Mouse (Mus musculus): ENCODE data around the gene Acp5. TPM values are rescaled to one million over a fixed set of nuclear protein-coding genes. Genes with fewer than 3 reads are reported as not detected.

Gene Acp5
- polyA plus RNA-seq, 1 experiment from 2014 or later, result 16.7 TPM

DNA sequence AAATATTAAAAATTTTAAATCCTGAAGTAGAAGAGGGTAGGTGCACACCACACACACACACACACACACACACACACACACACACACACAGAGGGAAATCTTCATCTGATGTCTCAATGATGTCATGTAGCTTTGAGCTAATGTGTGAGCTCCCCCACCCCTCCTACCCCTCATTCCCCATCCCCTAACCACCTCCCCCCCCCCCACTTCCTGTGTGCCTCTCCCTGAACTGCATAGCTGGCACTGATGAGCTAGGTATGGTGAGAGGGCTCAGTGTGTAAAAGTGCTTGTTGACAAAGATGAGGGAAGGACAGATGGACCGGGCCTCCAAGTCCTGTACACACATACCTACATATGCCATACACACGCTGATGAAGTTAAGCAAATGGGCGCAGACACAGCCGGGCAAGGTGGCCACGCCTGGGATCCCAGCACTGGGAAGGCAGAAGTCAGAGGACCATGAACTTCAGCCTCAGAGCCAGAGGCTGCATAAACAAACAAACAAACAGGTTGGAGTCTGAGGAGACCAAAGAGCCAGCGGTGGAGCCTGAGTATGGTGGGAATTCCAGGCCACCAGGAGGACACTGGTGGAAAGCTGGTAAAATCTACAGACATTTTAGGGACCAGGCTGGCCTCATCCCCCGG, 1.1 kb downstream of the Acp5 start:
- no peak overlapping the region for H3K27ac ChIP-seq
- H3K4me3 ChIP-seq, result no peak overlapping the region
- DNase-seq (ENCODE audit: low spot score), result no peak
- no peaks in the 10 kb centered on the region for H3K36me3 ChIP-seq
- WGBS, result 81% methylated on average over 7 of the region's 7 CpGs
- peaks cover 35% of the 10 kb centered on the region for H3K4me1 ChIP-seq
- H3K9me3 ChIP-seq (replicated peaks), result no peaks in the 10 kb centered on the region
- peaks cover 57% of the 10 kb centered on the region for H3K27me3 ChIP-seq (ENCODE audit: low read depth, poor library complexity, severe bottlenecking)

DNA sequence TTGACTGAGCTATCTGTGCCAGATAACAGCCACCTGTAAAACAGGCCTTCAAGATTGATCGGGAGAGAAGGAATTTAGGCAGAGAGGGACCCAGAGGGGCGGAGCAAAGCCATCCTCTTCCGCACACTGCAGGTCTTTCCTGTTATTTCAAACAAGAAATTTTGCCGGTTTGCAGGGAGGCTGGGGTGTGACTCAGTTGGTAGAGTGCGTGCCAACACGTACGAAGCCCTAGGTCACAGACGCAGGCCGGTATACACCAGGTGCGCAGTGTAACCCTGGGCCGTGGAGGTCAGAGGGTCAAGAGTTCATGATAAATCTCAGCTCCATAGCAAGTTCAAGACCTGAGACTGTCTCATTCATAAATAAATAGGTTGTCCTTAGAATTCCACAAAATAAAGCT, 3.3 kb downstream of the Acp5 start:
- peaks cover 28% of the 10 kb centered on the region for H3K4me1 ChIP-seq
- H3K27me3 ChIP-seq (ENCODE audit: low read depth, poor library complexity, severe bottlenecking), result peaks cover 49% of the 10 kb centered on the region
- no peaks in the 10 kb centered on the region for H3K9me3 ChIP-seq (replicated peaks)
- H3K4me3 ChIP-seq, result peak overlapping the region; percentile 48
- WGBS, result 37% methylated on average over 11 of the region's 11 CpGs
- DNase-seq (ENCODE audit: low spot score), result no peak
- H3K36me3 ChIP-seq, result no peaks in the 10 kb centered on the region
- no peak overlapping the region; the same call in 1 of the 2 replicates for H3K27ac ChIP-seq

DNA sequence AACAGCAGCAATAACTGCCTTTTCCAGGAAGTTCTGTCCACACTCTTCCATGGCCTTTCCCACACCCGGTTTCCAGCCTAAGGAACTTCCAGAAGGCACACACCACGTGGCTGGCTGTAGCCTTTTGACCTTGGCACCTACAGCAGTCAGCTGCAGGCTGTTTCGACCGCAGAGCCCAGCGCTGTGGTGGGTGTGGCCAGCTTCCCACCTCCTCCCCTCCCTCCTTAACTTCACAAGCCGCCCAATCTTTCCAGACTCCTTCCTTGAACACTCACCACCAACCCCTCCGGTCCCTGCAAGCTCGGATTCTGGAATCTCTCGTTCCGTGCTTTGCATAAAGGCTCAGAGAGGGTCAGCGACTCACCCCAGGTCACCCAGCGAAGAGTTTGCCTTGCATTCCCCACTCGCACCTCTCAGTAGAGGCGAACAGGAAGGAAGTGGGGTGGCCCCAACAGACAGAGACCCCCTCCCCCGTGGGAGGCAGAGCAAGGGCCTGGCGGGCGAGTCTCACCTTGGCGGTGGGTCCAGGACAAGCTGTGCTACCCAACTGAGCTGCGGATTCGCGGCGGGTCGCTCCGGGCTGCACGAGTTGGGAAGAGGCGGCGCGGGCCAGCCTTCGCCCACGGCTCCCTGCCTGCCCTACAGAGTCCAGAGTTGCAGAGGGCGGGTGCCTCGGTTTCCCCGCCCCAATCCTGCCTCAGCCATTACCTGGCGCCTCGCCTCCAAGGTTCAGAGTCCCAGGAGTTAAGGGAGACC, 4.1 kb downstream of the Acp5 start:
- Histone ChIP-seq H3K27me3 (ENCODE audit: low read depth, poor library complexity, severe bottlenecking) (peaks cover 42% of the 10 kb centered on the region), H3K9me3 (replicated peaks) (no peaks in the 10 kb centered on the region), H3K4me1 (peaks cover 21% of the 10 kb centered on the region), H3K27ac (peak overlapping the region; percentile 77), H3K4me3 (peak overlapping the region; percentile 48), H3K36me3 (no peaks in the 10 kb centered on the region)
- DNase-seq (ENCODE audit: low spot score), result peak; percentile 69
- WGBS, result 3% methylated on average over 35 of the region's 35 CpGs

DNA sequence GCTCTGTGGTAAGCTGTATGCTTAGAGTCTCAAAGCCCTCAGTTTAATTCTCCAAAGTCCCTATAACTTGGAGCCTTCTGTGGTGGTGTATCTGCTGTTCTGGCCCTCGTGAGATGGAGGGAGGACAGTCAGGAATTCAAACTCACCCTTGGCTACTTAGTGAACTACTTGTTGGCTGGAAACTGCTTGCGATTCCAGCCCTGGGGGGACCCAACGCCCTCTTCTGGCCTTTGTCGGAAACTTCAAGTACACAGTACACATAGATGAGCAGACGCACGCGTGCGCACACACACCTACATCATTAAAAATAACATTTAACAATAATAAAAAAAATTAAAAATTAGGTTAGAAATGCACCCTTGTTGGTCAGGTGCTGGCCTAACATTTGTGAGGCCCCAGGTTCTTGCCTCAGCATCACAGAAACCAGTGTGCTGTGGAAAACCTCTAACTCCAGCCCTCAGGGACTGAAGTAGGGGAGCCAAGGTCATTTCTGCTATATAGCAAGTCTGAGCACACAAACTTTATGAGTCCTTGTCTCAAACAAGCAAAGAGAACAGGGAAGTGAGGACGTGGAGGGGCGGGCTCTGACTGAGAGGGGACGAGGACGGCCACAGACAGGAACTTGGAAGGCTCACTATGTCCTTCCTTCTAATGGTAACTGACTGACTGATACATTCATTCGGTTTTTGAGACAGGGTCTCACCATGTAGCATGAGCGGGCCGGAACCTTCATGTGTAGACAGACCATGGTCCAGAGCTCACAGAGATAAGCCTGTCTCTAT, 10.1 kb downstream of the Acp5 start:
- DNase-seq (ENCODE audit: low spot score), result no peak
- Histone ChIP-seq H3K4me1 (peaks cover 2% of the 10 kb centered on the region; the same call in 1 of the 2 replicates), H3K9me3 (replicated peaks) (no peaks in the 10 kb centered on the region), H3K4me3 (no peak overlapping the region), H3K27me3 (ENCODE audit: low read depth, poor library complexity, severe bottlenecking) (peaks cover 6% of the 10 kb centered on the region; the same call in 1 of the 2 replicates), H3K27ac (no peak overlapping the region), H3K36me3 (no peaks in the 10 kb centered on the region)
- 89% methylated on average over 15 of the region's 15 CpGs for WGBS

DNA sequence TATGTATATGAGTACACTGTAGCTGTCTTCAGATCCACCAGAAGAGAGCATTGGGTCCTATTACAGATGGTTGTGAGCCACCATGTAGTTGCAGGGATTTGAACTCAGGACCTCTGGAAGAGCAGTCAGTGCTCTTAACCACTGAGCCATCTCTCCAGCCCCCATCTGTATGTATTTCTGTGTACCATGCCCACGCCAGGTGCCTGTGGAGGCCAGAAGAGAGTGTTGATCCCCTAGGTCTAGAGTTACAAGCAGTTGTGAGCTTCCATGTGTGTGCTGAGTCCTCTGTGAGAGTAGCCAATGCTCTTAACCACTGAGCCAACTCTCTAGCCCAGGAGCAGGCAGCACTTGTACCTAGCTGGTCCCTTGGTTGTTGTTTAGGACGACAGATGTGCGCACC, 11.3 kb downstream of the Acp5 start:
- no peak overlapping the region for H3K4me3 ChIP-seq
- H3K27ac ChIP-seq, result no peak overlapping the region
- H3K4me1 ChIP-seq, result no peaks in the 10 kb centered on the region
- no peaks in the 10 kb centered on the region for H3K36me3 ChIP-seq
- H3K9me3 ChIP-seq (replicated peaks), result no peaks in the 10 kb centered on the region
- no peaks in the 10 kb centered on the region for H3K27me3 ChIP-seq (ENCODE audit: low read depth, poor library complexity, severe bottlenecking)
- 87% methylated on average over 3 of the region's 3 CpGs for WGBS
- no peak for DNase-seq (ENCODE audit: low spot score)

DNA sequence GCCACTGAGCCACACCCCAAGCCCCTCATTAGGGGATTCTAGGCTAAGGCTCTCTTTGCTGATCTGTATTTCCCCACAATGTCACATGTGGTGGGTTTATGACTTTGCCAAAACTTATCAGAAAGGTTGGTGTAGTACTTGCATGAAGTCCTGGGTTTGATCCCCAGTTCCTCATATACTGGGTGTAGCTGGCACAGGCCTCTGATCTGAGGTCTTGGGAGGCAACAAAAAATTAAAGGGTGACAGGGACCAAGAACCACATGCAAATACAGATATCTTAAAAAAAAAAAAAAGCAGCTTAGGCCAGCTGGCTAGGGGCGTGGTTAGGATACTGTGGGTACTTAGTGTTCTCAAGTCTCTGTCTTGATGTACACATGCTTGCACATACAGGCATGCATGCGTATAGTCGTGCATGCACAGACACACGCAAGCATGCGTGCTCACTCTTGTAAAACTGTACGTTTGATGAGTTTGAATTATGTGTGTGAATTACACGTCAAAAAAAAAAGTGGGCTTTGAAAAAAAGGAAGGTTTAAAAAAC, 12.4 kb downstream of the Acp5 start:
- H3K27me3 ChIP-seq (ENCODE audit: low read depth, poor library complexity, severe bottlenecking), result no peaks in the 10 kb centered on the region

DNA sequence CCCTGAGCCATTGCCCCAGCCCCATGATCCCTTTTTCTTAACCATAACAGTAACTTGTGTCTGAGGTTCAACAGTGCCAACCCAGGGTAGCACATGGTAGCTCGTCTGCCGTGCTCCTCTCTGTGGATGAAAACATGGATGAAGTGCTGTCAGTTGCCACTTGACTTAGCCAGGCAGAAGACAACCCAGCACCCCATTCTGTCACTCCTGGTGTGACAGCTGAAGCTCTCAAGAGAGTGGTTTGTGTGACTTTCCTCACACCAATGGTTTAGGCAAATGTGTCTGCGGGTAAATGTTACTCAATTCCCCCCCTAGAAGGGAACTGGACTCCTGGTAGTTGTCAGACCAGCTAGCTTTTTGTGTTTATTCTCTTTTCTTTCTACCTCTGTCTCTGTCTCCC, 13.5 kb downstream of the Acp5 start:
- WGBS, result 74% methylated on average over 3 of the region's 3 CpGs
- H3K4me1 ChIP-seq, result peaks cover 10% of the 10 kb centered on the region
- no peaks in the 10 kb centered on the region for H3K27me3 ChIP-seq (ENCODE audit: low read depth, poor library complexity, severe bottlenecking)
- H3K36me3 ChIP-seq, result no peaks in the 10 kb centered on the region
- no peaks in the 10 kb centered on the region for H3K9me3 ChIP-seq (replicated peaks)
- H3K4me3 ChIP-seq, result no peak overlapping the region
- H3K27ac ChIP-seq, result no peak overlapping the region
- DNase-seq (ENCODE audit: low spot score), result no peak

More for the DNA sequence above, 12.4 kb downstream of the Acp5 start:
- H3K4me3 ChIP-seq, result no peak overlapping the region
- H3K9me3 ChIP-seq (replicated peaks), result no peaks in the 10 kb centered on the region
- no peak overlapping the region for H3K27ac ChIP-seq
- WGBS, result 87% methylated on average over 7 of the region's 7 CpGs
- no peaks in the 10 kb centered on the region for H3K36me3 ChIP-seq
- no peak for DNase-seq (ENCODE audit: low spot score)
- H3K4me1 ChIP-seq, result no peaks in the 10 kb centered on the region

DNA sequence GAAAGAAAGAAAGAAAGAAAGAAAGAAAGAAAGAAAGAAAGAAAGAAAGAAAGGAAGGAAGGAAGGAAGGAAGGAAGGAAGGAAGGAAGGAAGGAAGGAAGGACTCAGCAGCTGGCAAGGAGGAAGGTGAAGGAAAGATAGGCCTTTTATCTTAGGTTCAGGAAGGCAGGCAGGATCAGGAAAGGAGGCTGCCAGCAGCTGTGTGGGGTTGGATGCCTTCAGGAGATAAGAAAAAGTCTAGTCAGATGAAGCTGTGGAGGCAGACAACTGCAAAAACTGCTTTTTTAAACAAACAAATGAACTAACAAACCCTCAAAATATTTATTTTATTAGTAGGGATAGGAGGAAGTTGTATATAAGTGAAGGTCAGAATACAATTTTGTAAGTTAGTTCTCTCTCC, 14.0 kb downstream of the Acp5 start:
- H3K27me3 ChIP-seq (ENCODE audit: low read depth, poor library complexity, severe bottlenecking), result no peaks in the 10 kb centered on the region
- no peak overlapping the region for H3K4me3 ChIP-seq

DNA sequence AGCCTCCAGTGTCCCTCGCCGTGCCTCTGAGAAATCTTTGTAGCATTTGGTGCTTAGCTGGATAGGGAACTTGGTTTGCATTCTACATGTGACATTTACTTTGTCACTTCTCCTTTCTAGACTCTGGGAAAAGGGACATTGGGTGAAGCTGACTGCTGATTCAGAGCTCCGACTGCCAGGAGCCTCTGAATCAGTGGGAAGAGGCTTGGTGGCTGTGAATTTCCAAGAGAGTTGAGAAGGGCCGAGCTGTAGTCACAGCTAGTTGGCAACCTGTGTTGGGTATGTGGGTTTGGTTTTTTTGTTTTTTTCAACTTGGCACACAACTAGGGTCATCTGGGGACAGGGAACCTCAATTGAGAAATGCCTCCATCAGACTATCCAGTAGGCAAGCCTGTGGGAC, 16.0 kb downstream of the Acp5 start:
- peaks cover 20% of the 10 kb centered on the region for H3K4me1 ChIP-seq
- no peak overlapping the region for H3K4me3 ChIP-seq
- peaks cover 7% of the 10 kb centered on the region for H3K36me3 ChIP-seq
- no peaks in the 10 kb centered on the region for H3K9me3 ChIP-seq (replicated peaks)
- no peaks in the 10 kb centered on the region for H3K27me3 ChIP-seq (ENCODE audit: low read depth, poor library complexity, severe bottlenecking)
- no peak for DNase-seq (ENCODE audit: low spot score)
- H3K27ac ChIP-seq, result no peak overlapping the region
- WGBS, result 92% methylated on average over 4 of the region's 4 CpGs

More for the DNA sequence above, 14.0 kb downstream of the Acp5 start:
- no peak overlapping the region for H3K27ac ChIP-seq
- H3K9me3 ChIP-seq (replicated peaks), result no peaks in the 10 kb centered on the region
- H3K4me1 ChIP-seq, result peaks cover 10% of the 10 kb centered on the region
- no peaks in the 10 kb centered on the region for H3K36me3 ChIP-seq
- DNase-seq (ENCODE audit: low spot score), result no peak

DNA sequence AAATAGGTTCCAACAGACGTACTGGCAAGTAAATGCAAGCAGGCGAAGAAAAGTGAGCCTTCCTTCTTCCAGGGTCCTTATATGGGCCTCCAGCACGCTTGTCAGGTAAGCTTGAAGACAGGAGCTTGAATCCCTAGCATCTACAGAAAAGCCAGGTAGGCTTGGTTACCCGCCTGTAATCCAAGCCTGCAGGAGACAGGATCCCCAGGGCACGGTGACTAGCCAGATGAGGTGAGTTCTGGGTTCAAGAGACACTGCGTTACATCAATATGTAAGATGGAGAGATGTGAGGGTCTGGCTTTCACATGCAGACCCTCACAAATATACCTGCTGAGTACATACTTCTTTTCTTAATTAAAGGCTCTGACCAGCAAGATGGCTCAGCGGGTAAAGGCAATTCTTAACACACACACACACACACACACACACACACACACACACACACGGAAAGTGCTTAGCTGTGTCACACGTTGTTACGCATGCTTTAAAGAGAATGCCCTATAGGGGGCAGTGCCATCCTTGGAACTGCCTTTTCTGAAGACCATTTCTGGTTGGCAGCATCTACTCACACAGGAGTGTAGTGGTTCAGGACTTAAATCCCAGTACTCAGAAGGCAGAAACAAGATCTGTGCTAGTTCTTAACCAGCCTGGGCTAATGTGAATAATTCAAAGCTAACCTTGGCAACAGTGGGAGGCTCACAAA, 17.6 kb downstream of the Acp5 start:
- no peaks in the 10 kb centered on the region for H3K9me3 ChIP-seq (replicated peaks)
- no peaks in the 10 kb centered on the region for H3K27me3 ChIP-seq (ENCODE audit: low read depth, poor library complexity, severe bottlenecking)
- WGBS, result 46% methylated on average over 10 of the region's 10 CpGs
- peak overlapping the region; percentile 84 for H3K4me3 ChIP-seq
- H3K27ac ChIP-seq, result peak overlapping the region; percentile 91; the same call in 1 of the 2 replicates
- H3K4me1 ChIP-seq, result peaks cover 20% of the 10 kb centered on the region
- no peak for DNase-seq (ENCODE audit: low spot score)
- peaks cover 23% of the 10 kb centered on the region for H3K36me3 ChIP-seq

DNA sequence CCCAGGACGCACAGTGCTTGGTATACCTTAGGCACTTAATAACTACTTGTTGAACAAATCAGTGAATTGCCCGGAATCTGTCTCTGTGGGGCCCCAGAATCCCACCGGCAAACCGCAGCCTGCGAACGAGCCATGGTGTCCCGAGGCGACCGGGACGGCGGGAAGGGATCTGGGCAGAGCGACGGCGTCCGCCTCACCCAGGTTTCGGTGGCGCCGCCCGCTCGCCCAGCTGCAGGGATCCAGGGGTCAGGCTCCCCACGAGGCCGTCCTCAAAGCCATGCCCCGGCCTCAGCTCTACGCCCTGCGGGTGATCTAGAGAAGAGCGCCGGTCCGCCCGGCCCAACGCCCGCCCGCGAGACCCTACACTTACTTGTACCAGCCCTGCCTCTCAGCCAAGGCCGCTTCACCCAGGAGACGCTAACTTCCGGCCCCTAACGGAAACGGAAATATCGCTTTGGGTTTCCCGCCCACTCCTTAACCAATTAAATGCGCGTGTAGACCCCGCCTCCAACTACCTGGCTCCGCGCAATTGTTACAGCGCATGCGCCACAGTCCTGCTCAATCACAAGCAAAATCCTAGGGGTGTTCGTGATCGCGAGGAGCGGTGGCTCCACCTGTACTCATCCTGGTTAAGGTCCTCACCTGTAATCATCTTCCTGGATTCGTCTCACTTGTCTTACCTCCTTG, 18.6 kb downstream of the Acp5 start, which contains the start of gene Elof1:
Elof1 (minus strand) TSS at position 433 of the 687 bp plus-strand sequence.
- Histone ChIP-seq H3K4me1 (peaks cover 20% of the 10 kb centered on the region), H3K27me3 (ENCODE audit: low read depth, poor library complexity, severe bottlenecking) (no peaks in the 10 kb centered on the region), H3K9me3 (replicated peaks) (no peaks in the 10 kb centered on the region), H3K4me3 (peak within 1 kb of the TSS; percentile 84), H3K36me3 (peaks cover 33% of the 10 kb centered on the region), H3K27ac (peak within 1 kb of the TSS; percentile 91)
- WGBS, result under 1% methylated on average over 52 of the region's 52 CpGs
- peak; percentile 95 for DNase-seq (ENCODE audit: low spot score)

DNA sequence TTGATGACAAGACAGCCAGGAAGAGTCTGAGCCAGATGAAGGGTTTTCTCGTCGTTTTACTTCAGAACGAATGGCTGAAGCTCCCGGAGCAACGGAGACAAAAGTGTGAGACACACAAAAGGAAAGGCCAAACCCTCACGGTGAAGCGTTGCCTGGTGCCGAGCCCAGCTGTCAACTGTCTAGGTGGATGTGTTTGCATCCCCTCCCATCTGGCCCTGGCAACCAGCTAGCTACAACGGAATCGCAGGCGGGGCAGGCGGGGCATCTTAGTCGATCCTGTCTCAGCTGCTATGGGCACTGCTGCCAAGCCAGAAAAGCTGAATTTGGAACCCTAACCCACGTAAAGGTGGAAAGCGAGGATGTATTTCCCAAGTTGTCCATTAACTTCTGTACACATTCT, 19.4 kb downstream of the Acp5 start:
- WGBS, result 38% methylated on average over 15 of the region's 15 CpGs
- Histone ChIP-seq H3K4me3 (peak overlapping the region; percentile 84), H3K27me3 (ENCODE audit: low read depth, poor library complexity, severe bottlenecking) (no peaks in the 10 kb centered on the region), H3K36me3 (peaks cover 41% of the 10 kb centered on the region), H3K27ac (peak overlapping the region; percentile 91), H3K4me1 (peaks cover 20% of the 10 kb centered on the region), H3K9me3 (replicated peaks) (no peaks in the 10 kb centered on the region)
- DNase-seq (ENCODE audit: low spot score), result no peak

Data from limb, embryonic 10.5 days (tissue).